8 mouse cellular contexts compared by ENCODE assay signal in the genomic region with DNA sequence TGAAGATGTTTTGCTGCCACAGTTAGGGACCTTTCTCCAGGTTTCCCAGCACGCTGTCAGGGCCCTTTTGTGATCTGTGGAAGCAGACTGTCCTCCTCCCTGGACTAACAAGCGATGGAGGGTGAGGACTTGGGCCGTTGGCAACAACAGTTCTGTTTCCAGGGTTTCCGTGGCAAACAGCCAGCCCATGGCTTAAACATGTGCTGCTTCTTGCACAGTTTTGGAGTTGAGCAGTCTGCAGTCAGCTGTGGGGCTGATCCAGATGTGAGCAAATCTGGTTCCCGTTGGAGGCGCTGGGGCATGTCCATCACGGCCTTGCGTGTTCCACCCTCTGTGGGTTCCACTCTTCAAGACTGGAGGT.
A peak's percentile ranks its signal among the peaks of the same experiment; 100 is the strongest.
DNase-seq lines count a peak whose midpoint lies in the region; ATAC-seq and TF ChIP-seq lines count a peak whose summit lies in the region.

No protein-coding gene starts in this region.

- H3K27ac ChIP-seq in liver, adult 2 months (replicated peaks; ENCODE audit: insufficient read depth, low read depth, low read length): peak overlapping the region; percentile 66
- no peak overlapping the region for H3K27ac ChIP-seq in liver, embryonic 11.5 days (ENCODE audit: low read depth, low read length)
- peak overlapping the region; percentile 79 for H3K27ac ChIP-seq in gastrocnemius, adult 2 months
- peak overlapping the region; percentile 30; the same call in 1 of the 2 replicates for H3K27ac ChIP-seq in intestine, embryonic 14.5 days (ENCODE audit: low read depth)

- peak; percentile 63 for DNase-seq in liver, adult 2 months (ENCODE audit: extremely low read depth, low read depth, low spot score)
- no peak for DNase-seq in liver, embryonic 11.5 days (ENCODE audit: low spot score)
- peak; percentile 88 for DNase-seq in gastrocnemius, adult 2 months
- DNase-seq in intestine, embryonic 14.5 days (ENCODE audit: low spot score): peak; percentile 76
- DNase-seq in lung, postnatal 4 days: peak; percentile 86 to 93
- DNase-seq in layer of hippocampus, adult 8-10 months (ENCODE audit: low spot score in 2 of 2): no peak
- no peak for DNase-seq in embryo, embryonic 9.5 days (ENCODE audit: extremely low spot score)
- DNase-seq in left cerebral cortex, adult 9 months (ENCODE audit: low spot score in 2 of 2): no peak

- H3K27me3 ChIP-seq in liver, adult 2 months (ENCODE audit: control insufficient read depth, insufficient read depth, low read length): no peaks in the 10 kb centered on the region
- no peaks in the 10 kb centered on the region for H3K27me3 ChIP-seq in liver, embryonic 11.5 days (replicated peaks; ENCODE audit: control insufficient read depth, insufficient read depth, low read length)
- no peaks in the 10 kb centered on the region for H3K27me3 ChIP-seq in intestine, embryonic 14.5 days (replicated peaks; ENCODE audit: control insufficient read depth, insufficient read depth, low read length)

- intact Hi-C loops in gastrocnemius, adult 2 months (cut with DNase I): no loop called here

- H3K4me2 ChIP-seq in liver, embryonic 11.5 days: no peak overlapping the region
- H3K4me2 ChIP-seq in intestine, embryonic 14.5 days (ENCODE audit: low read length): no peak overlapping the region

- no peak for TF ChIP-seq CTCF in liver, adult 2 months (IDR thresholded peaks at IDR 0.05; ENCODE audit: low read depth, low read length)
- no peak for TF ChIP-seq CTCF in gastrocnemius, adult 2 months (IDR thresholded peaks at IDR 0.05)

- H3K9me3 ChIP-seq in liver, embryonic 11.5 days (ENCODE audit: control insufficient read depth, low read length): no peaks in the 10 kb centered on the region
- H3K9me3 ChIP-seq in intestine, embryonic 14.5 days (ENCODE audit: control insufficient read depth, low read length): no peaks in the 10 kb centered on the region

- H3K79me2 ChIP-seq in liver, adult 2 months (ENCODE audit: control insufficient read depth, insufficient read depth, low read length): no peaks in the 10 kb centered on the region

- no peak for ATAC-seq in liver, embryonic 11.5 days (replicated peaks; ENCODE audit: low FRiP score)
- ATAC-seq in intestine, embryonic 14.5 days (replicated peaks; ENCODE audit: low FRiP score, low TSS enrichment, low read depth): 0 out of 2 replicates have a peak, but pooled peaks have one; percentile 47

- peaks cover 23% of the 10 kb centered on the region for H3K4me1 ChIP-seq in liver, adult 2 months (ENCODE audit: control insufficient read depth, insufficient read depth, low read length)
- 0 out of 2 replicates have a peak, but pooled peaks cover 4% of the 10 kb centered on the region for H3K4me1 ChIP-seq in liver, embryonic 11.5 days (replicated peaks; ENCODE audit: control insufficient read depth, insufficient read depth, low read length)
- H3K4me1 ChIP-seq in intestine, embryonic 14.5 days (replicated peaks; ENCODE audit: control insufficient read depth, insufficient read depth, low read length): peaks cover 15% of the 10 kb centered on the region

- no peak overlapping the region for H3K9ac ChIP-seq in liver, adult 2 months (ENCODE audit: low read depth, low read length)
- no peak overlapping the region for H3K9ac ChIP-seq in liver, embryonic 11.5 days (ENCODE audit: low read depth, low read length)
- H3K9ac ChIP-seq in intestine, embryonic 14.5 days (ENCODE audit: low read length): no peak overlapping the region

- H3K4me3 ChIP-seq in liver, adult 2 months (ENCODE audit: insufficient read depth, low read depth, low read length): no peak overlapping the region
- no peak overlapping the region for H3K4me3 ChIP-seq in liver, embryonic 11.5 days (ENCODE audit: low read depth, low read length)
- no peak overlapping the region for H3K4me3 ChIP-seq in gastrocnemius, adult 2 months
- H3K4me3 ChIP-seq in intestine, embryonic 14.5 days (ENCODE audit: low read depth, low read length): no peak overlapping the region

- 50% methylated on average over 8 of the region's 8 CpGs for WGBS in liver, adult 2 months
- WGBS in liver, embryonic 11.5 days: 88% methylated on average over 8 of the region's 8 CpGs
- whole genome bisulfite sequencing in intestine, embryonic 14.5 days: 61% methylated on average over 8 of the region's 8 CpGs

- no peaks in the 10 kb centered on the region for H3K36me3 ChIP-seq in liver, adult 2 months (ENCODE audit: control insufficient read depth, insufficient read depth, low read length)
- H3K36me3 ChIP-seq in liver, embryonic 11.5 days (ENCODE audit: control insufficient read depth, insufficient read depth, low read length): no peaks in the 10 kb centered on the region
- no peaks in the 10 kb centered on the region for H3K36me3 ChIP-seq in intestine, embryonic 14.5 days (ENCODE audit: control insufficient read depth, insufficient read depth, low read length)

- TF ChIP-seq POLR2A in liver, adult 2 months (IDR thresholded peaks at IDR 0.05; ENCODE audit: extremely low read depth, insufficient read depth, low read length): no peak

Comparison
In these comparisons a context has a peak if more than half of its experiments do, and no peak if none do; other contexts are left out.
1. DNase-seq: peak in liver, adult 2 months (single experiment), gastrocnemius, adult 2 months (single experiment), intestine, embryonic 14.5 days (single experiment) and lung, postnatal 4 days (2 of 2); none in liver, embryonic 11.5 days (single experiment), layer of hippocampus, adult 8-10 months (0 of 2), embryo, embryonic 9.5 days (single experiment) and left cerebral cortex, adult 9 months (0 of 2).